Mouse (Mus musculus): ENCODE results near the gene Gm49373. TPM values are rescaled to one million over a fixed set of nuclear protein-coding genes. Genes with fewer than 3 reads are reported as not detected.
"Not testable (repeated sequence)": the region's sequence is repeated elsewhere in the genome, so short reads cannot be mapped to it uniquely, and the experiment has no call there.

The Gm49373 gene
- total RNA-seq, 2 experiments from 2014 or later, result 0.26 to 0.39 TPM

DNA sequence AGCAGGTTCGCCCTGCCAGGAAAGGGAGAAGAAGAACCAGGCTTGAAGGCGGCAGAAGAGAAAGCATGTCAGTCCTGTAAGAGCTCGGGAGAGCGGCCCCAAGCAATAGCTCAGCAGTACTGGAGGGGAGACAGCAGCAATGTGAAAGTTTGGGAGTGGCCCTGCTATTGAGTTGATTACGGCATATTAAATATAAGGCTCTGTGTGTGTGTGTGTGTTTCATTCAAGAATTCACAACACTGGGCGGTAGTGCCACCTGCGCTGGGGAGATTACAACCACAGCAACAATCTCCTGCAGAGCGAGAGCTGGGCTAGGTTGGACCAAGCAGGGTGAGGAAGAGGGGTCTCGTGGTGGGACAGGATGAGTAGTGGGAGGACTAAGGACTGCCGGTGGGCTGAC, 21.3 kb downstream of the Gm49373 start:
- TF ChIP-seq CTCF (IDR thresholded peaks at IDR 0.05), result no peak
- intact Hi-C loops (cut with DNase I), result no loop called here
- no peak for DNase-seq
- Histone ChIP-seq H3K27ac (no peak overlapping the region), H3K4me3 (no peak overlapping the region)

DNA sequence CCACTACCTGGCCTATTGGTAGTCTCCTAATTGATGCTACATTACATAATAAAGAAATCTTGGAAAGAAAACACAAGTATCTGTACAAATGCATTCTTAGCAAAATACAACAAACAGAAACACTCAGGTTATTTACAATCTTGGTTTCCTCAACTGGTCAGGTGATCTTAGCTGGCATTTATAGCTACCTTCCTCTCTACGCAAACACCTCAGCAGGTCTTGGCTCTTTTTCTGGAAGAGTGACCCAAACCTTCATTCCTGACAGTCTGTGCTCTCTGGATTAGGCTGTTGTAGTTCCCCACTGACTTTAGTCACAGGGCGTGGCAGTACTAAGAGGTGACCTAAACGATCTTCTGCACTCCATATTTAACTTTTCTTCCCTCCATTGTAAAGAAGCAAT, 27.7 kb downstream of the Gm49373 start:
- no peak for DNase-seq
- Histone ChIP-seq H3K27ac (no peak overlapping the region), H3K4me3 (no peak overlapping the region)
- intact Hi-C loops (cut with DNase I), result no loop called here
- no peak for TF ChIP-seq CTCF (IDR thresholded peaks at IDR 0.05)

DNA sequence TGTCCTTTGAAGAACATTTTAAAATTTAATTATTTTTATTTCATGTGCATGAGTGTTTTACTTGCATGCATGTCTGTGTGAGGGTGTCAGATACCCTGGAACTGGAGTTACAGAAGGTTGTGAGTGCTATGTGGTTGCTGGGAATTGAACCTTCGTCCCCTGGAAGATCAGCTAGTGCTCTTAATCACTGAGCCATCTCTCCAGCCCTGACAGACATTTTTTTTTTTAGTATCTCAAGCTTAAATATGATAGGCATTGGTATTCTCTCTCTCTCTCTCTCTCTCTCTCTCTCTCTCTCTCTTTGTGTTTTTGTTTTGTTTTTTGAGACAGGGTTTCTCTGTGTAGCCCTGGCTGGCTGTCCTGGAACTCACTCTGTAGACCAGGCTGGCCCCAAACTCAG, 28.1 kb downstream of the Gm49373 start:
- H3K4me3 ChIP-seq; DNase-seq; H3K27ac ChIP-seq; intact Hi-C loops (cut with DNase I): not testable (repeated sequence)

GRCm38 (mm10) chr9:21043563-21043962, 29.3 kb downstream of the Gm49373 start:
- intact Hi-C loops (cut with DNase I), result no loop called here
- H3K4me3 ChIP-seq, result no peak overlapping the region
- DNase-seq, result no peak
- no peak overlapping the region for H3K27ac ChIP-seq
- TF ChIP-seq CTCF (IDR thresholded peaks at IDR 0.05), result no peak

- DNase-seq, result no peak
- intact Hi-C loops (cut with DNase I), result no loop called here
- Histone ChIP-seq H3K4me3 (no peak overlapping the region), H3K27ac (no peak overlapping the region)
- no peak for TF ChIP-seq CTCF (IDR thresholded peaks at IDR 0.05)
Measured at GRCm38 (mm10) chr9:21041308-21041707, 31.6 kb downstream of the Gm49373 start.

DNA sequence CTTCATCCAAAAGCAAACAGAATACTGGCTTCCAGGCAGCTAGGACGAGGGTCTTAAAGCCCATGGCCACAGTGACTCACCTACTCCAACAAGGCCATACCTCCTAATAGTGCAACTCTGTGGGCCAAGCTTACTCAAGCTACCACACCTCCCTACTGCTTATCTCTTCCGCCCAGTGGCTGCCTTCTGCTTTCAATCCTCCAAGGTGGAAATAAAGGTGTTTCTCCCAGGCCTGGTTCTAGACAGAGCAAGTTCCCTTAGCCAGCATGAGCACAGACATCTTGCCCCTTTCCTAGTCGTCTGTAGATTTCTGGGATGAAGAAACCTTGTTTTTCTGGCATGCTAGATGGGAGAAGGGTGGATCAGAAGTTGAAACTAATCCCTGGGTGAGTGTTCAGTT, 33.1 kb downstream of the Gm49373 start:
- no peak overlapping the region for H3K4me3 ChIP-seq
- intact Hi-C loops (cut with DNase I), result no loop called here
- no peak for DNase-seq
- TF ChIP-seq CTCF (IDR thresholded peaks at IDR 0.05), result no peak
- H3K27ac ChIP-seq, result no peak overlapping the region

DNA sequence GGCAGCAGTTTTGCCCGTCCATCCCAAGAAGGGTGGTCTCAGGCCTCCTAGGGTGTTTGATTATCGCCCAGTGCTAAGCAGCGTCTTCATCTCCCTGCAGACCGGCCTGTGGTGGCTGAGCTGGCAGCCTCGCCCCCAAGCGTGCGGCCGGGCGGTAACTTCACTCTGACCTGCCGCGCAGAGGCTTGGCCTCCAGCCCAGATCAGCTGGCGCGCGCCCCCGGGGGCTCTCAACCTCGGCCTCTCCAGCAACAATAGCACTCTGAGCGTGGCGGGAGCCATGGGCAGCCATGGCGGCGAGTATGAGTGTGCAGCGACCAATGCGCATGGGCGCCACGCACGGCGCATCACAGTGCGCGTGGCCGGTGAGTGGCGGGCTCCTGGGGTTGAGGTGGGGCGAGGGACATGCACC, 35.4 kb downstream of the Gm49373 start:
- TF ChIP-seq CTCF (IDR thresholded peaks at IDR 0.05), result no peak
- Histone ChIP-seq H3K27ac (no peak overlapping the region), H3K4me3 (peak overlapping the region; percentile 48)
- intact Hi-C loops (cut with DNase I), result no loop called here
- peak; percentile 31 for DNase-seq

- Histone ChIP-seq H3K4me3 (no peak overlapping the region), H3K27ac (no peak overlapping the region)
- intact Hi-C loops (cut with DNase I), result no loop called here
- DNase-seq, result no peak
- TF ChIP-seq CTCF (IDR thresholded peaks at IDR 0.05), result no peak
Measured at GRCm38 (mm10) chr9:21036666-21037065, 36.2 kb downstream of the Gm49373 start.

DNA sequence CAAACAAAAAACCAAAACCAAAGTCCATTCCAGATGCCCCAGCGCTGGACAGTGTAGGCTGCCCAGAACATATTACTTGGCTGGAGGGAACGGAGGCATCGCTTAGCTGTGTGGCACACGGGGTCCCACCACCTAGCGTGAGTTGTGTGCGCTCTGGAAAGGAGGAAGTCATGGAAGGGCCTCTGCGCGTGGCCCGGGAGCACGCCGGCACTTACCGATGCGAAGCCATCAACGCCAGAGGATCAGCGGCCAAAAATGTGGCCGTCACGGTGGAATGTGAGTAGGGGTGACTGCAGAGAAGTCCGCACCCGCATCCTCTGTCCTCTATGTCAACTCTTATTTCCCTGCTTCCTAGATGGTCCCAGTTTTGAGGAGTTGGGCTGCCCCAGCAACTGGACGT, 36.7 kb downstream of the Gm49373 start:
- intact Hi-C loops (cut with DNase I), result no loop called here
- Histone ChIP-seq H3K27ac (no peak overlapping the region), H3K4me3 (no peak overlapping the region)
- no peak for DNase-seq
- TF ChIP-seq CTCF (IDR thresholded peaks at IDR 0.05), result no peak

DNA sequence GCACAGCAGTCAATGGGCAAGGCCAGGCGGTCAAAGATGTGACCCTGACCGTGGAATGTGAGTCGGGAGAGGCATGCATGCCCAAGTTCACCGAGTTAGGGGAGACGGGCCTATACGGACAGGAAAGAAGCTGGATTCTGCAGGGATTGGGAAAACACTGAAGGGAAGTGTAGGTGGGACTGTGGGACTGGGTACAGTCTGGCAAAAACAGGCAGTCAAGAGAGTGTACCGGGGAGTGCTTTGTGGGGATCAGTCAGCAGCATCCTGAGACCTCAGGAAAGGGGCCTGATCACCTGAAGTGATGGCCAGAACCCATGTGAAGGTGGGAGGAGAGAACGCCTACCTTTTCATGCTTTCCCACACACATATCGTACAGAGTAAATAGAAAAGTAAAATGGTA, 37.3 kb downstream of the Gm49373 start:
- no peak for DNase-seq
- no peak overlapping the region for H3K4me3 ChIP-seq
- intact Hi-C loops (cut with DNase I), result no loop called here
- H3K27ac ChIP-seq, result no peak overlapping the region
- TF ChIP-seq CTCF (IDR thresholded peaks at IDR 0.05), result no peak

- DNase-seq, result no peak
- intact Hi-C loops (cut with DNase I), result loop anchor here (5.0 kb wide), 1 partner anchor 98 kb away; the partner anchor contains the start of gene Tyk2
Measured at GRCm38 (mm10) chr9:21034481-21035085, 38.3 kb downstream of the Gm49373 start.

DNA sequence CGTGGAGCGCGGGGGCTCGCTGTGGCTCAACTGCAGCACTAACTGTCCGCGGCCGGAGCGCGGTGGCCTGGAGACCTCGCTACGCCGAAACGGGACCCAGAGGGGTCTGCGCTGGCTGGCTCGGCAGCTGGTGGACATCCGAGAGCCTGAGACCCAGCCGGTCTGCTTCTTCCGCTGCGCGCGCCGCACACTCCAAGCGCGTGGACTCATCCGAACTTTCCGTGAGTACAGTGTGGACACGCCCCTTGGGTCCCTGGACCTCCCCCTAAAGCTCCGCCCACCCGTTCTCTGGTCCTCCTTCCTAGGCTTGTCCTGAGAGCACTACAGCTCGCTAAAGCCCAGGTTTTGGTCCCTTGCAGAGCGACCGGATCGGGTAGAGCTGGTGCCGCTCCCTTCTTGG, 39.8 kb downstream of the Gm49373 start:
- intact Hi-C loops (cut with DNase I), result loop anchor here (2.0 to 5.0 kb wide), 2 partner anchors 58 to 99 kb away; partner anchors contain the start of genes Gm38431 and Tyk2
- no peak for TF ChIP-seq CTCF (IDR thresholded peaks at IDR 0.05)
- peak overlapping the region; percentile 29; the same call in 1 of the 2 replicates for H3K27ac ChIP-seq
- peak overlapping the region; percentile 83 for H3K4me3 ChIP-seq
- peak; percentile 92 for DNase-seq

More at GRCm38 (mm10) chr9:21034481-21035085, 38.3 kb downstream of the Gm49373 start:
- H3K4me3 ChIP-seq, result no peak overlapping the region
- no peak overlapping the region for H3K27ac ChIP-seq
- TF ChIP-seq CTCF (IDR thresholded peaks at IDR 0.05), result no peak

GRCm38 (mm10) chr9:21032491-21032890, 40.4 kb downstream of the Gm49373 start:
- Histone ChIP-seq H3K27ac (no peak overlapping the region), H3K4me3 (peak overlapping the region; percentile 83)
- intact Hi-C loops (cut with DNase I), result loop anchor here (2.0 to 5.0 kb wide), 2 partner anchors 58 to 100 kb away; partner anchors contain the start of genes Gm38431 and Tyk2
- no peak for DNase-seq
- no peak for TF ChIP-seq CTCF (IDR thresholded peaks at IDR 0.05)

GRCm38 (mm10) chr9:21031896-21032351, 41.0 kb downstream of the Gm49373 start, which contains the start of gene Icam5:
Icam5 (plus strand) TSS chr9:21032073.
- TF ChIP-seq CTCF (IDR thresholded peaks at IDR 0.05), result no peak
- intact Hi-C loops (cut with DNase I), result loop anchor here (2.0 to 5.0 kb wide), 3 partner anchors 59 to 131 kb away; partner anchors contain the start of genes Gm38431 and Tyk2
- Histone ChIP-seq H3K4me3 (peak within 1 kb of the TSS; percentile 83), H3K27ac (peak within 1 kb of the TSS; percentile 84)
- peak; percentile 36 for DNase-seq
